Mouse (Mus musculus) liver, embryonic 16.5 days (tissue): ENCODE data around the gene Rras2. TPM values are rescaled to one million over a fixed set of nuclear protein-coding genes. Genes with fewer than 3 reads are reported as not detected.

Experiments used
- ATAC-seq: fragments of 200-750 bp; cut with Nextera tagmentation; 2 replicates; pipeline ENCODE4 v1.8.0; 2017; ENCODE audit warnings: low read depth, mild to moderate bottlenecking, moderate number of reproducible peaks, moderate library complexity
- H3K27ac ChIP-seq: fragments of 300-500 bp; sonication (generic); 2 replicates; pipeline ENCODE4 v1.5.1; 2014; ENCODE audit warnings: mild to moderate bottlenecking, low read length
- H3K27me3 ChIP-seq: fragments of 300-500 bp; sonication (generic); 2 replicates; pipeline ENCODE4 v1.6.1; 2014; ENCODE audit warnings: low read depth, low read length, mixed read lengths; ENCODE audit not compliant: control insufficient read depth, insufficient read depth
- H3K36me3 ChIP-seq: fragments of 300-500 bp; sonication (generic); 2 replicates; pipeline ENCODE4 v1.6.1; 2014; ENCODE audit warnings: mild to moderate bottlenecking; ENCODE audit not compliant: control insufficient read depth, insufficient read depth
- H3K4me1 ChIP-seq: fragments of 300-500 bp; sonication (generic); 2 replicates; pipeline ENCODE4 v1.6.1; 2014; ENCODE audit warnings: low read depth, low read length, mixed read lengths; ENCODE audit not compliant: control insufficient read depth
- H3K4me2 ChIP-seq: fragments of 300-500 bp; sonication (generic); 2 replicates; pipeline ENCODE4 v1.6.1; 2014; ENCODE audit warnings: low read depth, low read length, mixed read lengths
- H3K4me3 ChIP-seq: fragments of 300-500 bp; sonication (generic); 2 replicates; pipeline ENCODE4 v1.5.1; 2014; ENCODE audit warnings: low read depth, mild to moderate bottlenecking, low read length
- H3K9ac ChIP-seq: fragments of 300-500 bp; sonication (generic); 2 replicates; pipeline ENCODE4 v1.6.1; 2014; ENCODE audit warnings: low read depth, low read length
- H3K9me3 ChIP-seq: fragments of 300-500 bp; sonication (generic); replicated peaks from 2 replicates; pipeline ENCODE4 v1.6.1; 2016; ENCODE audit warnings: low read length; ENCODE audit not compliant: control insufficient read depth
- WGBS: fragments of 180-500 bp; shearing (Covaris S2); extraction: QIAGEN DNeasy Blood & Tissue Kit; methylation state at CpG from one replicate; pipeline ENCODE4 v1.1.7; 2014; ENCODE audit not compliant: insufficient replicate concordance; 5-methylcytosine and 5-hydroxymethylcytosine counted together
- polyA plus RNA-seq: library from polyadenylated mRNA; unstranded; fragments of >200 nt; fragmentation: Nextera tagmentation; extraction: Ambion mirVana; gene quantifications from 2 replicates; pipeline ENCODE4 v1.2.1, GENCODE M21; 2015

Gene Rras2
- polyA plus RNA-seq, 1 experiment from 2014 or later = 6.8 TPM

DNA sequence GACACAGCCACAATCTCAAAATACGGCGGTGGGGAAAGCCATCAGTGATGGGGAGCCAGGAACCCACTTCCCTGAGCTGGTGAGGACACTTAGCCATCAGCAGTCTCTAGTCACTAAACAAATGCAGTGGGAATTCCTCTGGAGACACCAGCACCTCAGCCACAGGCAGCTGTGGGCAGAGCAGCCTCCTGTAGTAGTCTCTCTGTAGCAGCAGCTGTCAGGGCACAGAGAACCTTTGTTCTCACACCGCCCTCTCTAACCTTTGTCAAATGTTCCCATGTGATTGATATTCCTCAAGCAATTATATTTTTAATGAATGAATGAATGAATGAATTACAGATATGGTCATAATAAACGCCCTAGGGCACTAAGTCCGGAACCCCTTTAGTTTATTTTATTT, 46.2 kb downstream of the Rras2 start:
- Histone ChIP-seq H3K4me1 (peaks cover 8% of the 10 kb centered on the region), H3K36me3 (no peaks in the 10 kb centered on the region), H3K27me3 (no peaks in the 10 kb centered on the region), H3K9me3 (no peaks in the 10 kb centered on the region), H3K4me2 (no peak overlapping the region), H3K4me3 (no peak overlapping the region), H3K9ac (no peak overlapping the region), H3K27ac (no peak overlapping the region)
- ATAC-seq = no peak
- 68% methylated on average over 5 of the region's 5 CpGs for WGBS

DNA sequence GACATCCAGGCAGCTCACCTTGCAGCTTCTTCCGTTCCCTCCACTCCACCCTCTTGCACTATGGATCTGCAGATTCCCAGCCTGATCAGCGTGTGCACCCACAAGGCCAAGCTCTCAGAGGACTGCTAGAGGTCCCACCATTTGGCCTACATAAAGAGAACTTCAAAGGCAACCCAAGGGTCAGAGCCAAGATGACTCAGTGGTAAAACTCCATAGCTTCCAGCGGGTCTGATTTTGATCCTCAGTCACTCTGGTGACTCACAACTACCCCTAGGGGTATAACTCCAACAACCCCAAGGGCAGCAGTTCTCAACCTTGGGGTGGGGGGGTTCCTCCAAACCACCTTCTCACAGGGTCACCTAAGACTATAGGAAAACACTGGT, 47.1 kb downstream of the Rras2 start:
- peaks cover 10% of the 10 kb centered on the region for H3K4me1 ChIP-seq
- no peak overlapping the region for H3K9ac ChIP-seq
- no peak overlapping the region for H3K4me2 ChIP-seq
- 57% methylated on average over 3 of the region's 3 CpGs for WGBS
- H3K4me3 ChIP-seq = no peak overlapping the region
- no peak for ATAC-seq
- H3K27me3 ChIP-seq = no peaks in the 10 kb centered on the region
- H3K36me3 ChIP-seq = no peaks in the 10 kb centered on the region
- H3K27ac ChIP-seq = no peak overlapping the region
- no peaks in the 10 kb centered on the region for H3K9me3 ChIP-seq

DNA sequence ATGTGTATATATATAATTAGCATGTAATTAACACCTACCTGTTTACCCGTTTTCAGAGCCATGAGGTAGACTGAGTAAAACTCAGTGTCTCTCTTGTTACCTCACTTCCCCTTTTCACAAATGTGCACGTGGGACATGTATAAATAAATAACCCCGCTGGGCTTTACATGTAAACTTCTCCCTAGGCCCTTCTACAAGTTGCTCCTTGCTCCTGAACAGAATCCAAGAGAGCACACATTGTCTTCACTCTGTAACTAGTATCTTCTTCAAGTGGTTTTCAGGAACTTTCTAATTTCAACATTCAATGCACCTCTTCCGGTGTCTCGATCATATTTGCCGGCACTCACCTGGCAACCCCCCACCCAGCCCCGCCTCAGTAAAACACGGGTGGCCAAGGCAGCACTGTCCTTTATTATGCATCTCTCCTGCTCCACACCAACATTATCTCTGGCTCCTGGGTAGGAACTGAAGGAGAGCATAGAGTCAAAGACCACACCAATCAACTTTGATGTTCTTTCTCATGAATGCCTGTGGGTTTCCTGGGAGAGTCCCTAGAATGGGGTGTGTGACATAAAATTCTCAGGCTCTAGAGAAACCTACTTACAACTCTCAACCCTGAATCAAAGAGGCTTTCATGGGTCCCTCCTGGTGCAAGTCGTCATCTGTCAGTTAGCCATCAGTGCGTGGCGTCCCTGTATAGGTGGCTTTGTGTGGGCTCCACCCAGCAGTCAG, 47.7 kb downstream of the Rras2 start:
- no peaks in the 10 kb centered on the region for H3K27me3 ChIP-seq
- H3K4me2 ChIP-seq = no peak overlapping the region
- H3K27ac ChIP-seq = no peak overlapping the region
- no peak overlapping the region for H3K4me3 ChIP-seq
- no peaks in the 10 kb centered on the region for H3K36me3 ChIP-seq
- no peaks in the 10 kb centered on the region for H3K9me3 ChIP-seq
- H3K4me1 ChIP-seq = peaks cover 10% of the 10 kb centered on the region
- no peak for ATAC-seq
- 58% methylated on average over 11 of the region's 11 CpGs for WGBS
- no peak overlapping the region for H3K9ac ChIP-seq

DNA sequence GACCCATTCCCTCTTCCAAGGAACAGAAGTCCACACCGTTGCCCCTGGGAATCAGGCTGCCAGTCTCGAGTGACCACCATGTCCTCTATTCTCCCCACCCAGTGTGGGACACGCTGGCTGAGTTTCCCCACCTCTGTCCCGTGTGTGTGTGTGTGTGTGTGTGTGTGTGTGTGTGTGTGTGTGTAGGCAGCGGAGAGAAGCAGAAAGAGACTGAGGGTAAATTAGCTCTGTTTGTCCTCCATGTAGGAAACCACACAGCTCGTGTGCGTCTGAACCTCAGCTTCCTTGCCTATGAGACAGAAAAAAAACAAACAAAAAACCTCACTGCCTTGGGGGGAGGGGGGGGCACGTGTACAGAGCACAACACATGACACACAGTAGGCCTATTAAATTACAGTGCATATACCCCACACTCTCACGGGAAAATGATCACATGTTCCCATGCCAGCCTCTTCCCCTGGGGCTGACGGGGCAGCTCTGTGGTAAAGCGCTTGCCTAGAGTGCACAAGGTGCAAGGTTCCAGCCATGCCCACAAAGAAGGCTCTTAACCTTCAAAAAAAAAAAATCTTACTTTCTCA, 48.5 kb downstream of the Rras2 start:
- Histone ChIP-seq H3K9ac (no peak overlapping the region), H3K4me3 (no peak overlapping the region), H3K4me2 (no peak overlapping the region), H3K27me3 (no peaks in the 10 kb centered on the region), H3K9me3 (no peaks in the 10 kb centered on the region), H3K4me1 (peaks cover 10% of the 10 kb centered on the region), H3K36me3 (no peaks in the 10 kb centered on the region), H3K27ac (no peak overlapping the region)
- WGBS = 55% methylated on average over 11 of the region's 11 CpGs
- ATAC-seq = no peak

DNA sequence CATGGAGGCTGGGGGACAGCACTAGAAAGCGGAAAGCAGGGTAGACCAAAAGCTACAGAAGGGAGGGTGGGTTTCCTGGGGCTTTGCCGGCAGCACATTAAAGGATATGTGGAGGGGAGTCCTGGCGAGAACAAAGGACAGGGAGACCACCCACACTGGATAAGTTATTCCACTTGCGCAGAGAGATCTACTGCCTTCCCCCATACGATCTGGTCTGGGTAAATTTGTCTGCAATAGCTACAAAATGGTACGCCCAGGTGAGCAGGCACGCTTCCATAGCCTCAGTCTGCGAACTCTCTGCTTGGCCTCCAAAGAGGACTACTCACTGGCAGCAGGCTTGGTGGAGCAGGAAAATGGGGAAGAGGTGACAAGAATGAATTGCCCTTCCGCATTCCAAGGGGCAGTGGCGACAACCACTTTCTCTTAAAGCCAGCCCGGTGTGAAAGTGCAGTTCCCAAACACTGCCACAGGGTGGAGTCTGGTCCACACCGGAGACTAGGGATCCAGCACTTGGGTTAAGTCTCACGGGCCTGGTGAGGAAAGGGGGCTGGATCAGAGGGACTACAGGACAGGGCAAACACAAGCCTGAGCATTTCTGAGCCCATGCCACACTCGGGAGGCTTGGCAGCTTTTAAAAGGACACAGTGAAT, 50.9 kb downstream of the Rras2 start:
- H3K4me2 ChIP-seq = peak overlapping the region; percentile 51
- no peak overlapping the region for H3K27ac ChIP-seq
- H3K27me3 ChIP-seq = no peaks in the 10 kb centered on the region
- no peak overlapping the region; the same call in 1 of the 2 replicates for H3K9ac ChIP-seq
- ATAC-seq = peak; percentile 59
- 7% methylated on average over 14 of the region's 14 CpGs for WGBS
- H3K4me3 ChIP-seq = peak overlapping the region; percentile 38
- H3K4me1 ChIP-seq = peaks cover 7% of the 10 kb centered on the region
- no peaks in the 10 kb centered on the region for H3K9me3 ChIP-seq
- no peaks in the 10 kb centered on the region for H3K36me3 ChIP-seq

DNA sequence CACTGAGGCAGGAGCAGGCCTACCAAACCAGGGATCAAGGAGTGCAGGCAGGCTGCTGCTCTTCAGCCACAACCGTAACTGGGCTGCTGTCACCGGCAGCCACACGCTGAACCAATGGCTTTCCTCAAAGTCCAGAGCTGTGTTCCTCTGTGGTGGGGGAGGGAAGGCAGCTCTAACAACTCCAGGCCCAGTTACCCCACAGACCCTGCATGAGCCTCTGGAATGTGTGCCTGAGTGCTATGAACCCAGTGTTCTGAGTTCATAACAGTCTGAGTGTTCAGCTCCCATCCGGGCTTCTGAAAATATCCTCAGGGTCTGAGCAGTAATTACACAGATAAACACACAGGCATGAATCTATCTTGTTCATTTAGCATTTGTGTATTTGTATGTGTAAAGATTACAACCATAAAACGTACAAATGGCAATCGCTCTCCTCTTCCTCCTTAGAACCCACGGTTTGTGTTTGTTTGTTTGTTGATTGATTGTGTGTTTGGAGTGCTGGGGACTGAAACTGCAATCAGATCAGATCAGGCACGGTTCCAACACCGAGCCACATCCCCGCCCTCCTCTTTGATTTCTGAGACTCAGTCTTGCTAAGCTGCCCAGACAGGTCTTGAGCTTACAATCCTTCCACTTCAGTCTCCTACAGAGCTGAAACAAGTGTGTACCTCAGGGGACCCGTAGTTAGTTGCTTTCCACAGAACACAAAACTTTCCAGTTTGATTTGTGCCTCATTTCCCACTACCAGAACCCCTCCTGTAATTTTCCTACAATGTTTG, 52.0 kb downstream of the Rras2 start:
- no peak overlapping the region for H3K9ac ChIP-seq
- no peak overlapping the region for H3K4me3 ChIP-seq
- H3K27ac ChIP-seq = no peak overlapping the region
- no peaks in the 10 kb centered on the region for H3K36me3 ChIP-seq
- no peak overlapping the region for H3K4me2 ChIP-seq
- H3K4me1 ChIP-seq = peaks cover 6% of the 10 kb centered on the region
- H3K27me3 ChIP-seq = no peaks in the 10 kb centered on the region
- no peaks in the 10 kb centered on the region for H3K9me3 ChIP-seq
- ATAC-seq = no peak; the same call in 1 of the 2 replicates
- WGBS = 46% methylated on average over 11 of the region's 11 CpGs

DNA sequence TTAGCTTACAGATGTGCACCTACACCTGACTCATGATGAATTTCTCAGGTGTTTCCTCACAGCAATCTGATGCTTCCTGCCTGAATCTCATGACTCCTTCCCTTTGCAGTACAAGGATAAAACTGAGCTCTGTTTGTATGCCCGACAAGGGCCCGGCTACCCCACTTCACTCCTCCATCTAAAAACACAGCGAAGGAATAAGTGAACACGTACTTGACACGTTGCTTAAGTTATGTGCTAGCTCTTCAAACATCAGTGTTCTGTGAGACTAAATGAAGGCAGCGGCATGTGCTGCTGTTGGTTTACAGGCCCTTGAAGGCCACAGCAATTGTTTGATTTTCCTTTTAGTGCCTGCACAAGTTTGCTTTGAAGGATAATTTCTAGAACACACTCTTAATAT, 53.6 kb downstream of the Rras2 start:
- no peak overlapping the region for H3K9ac ChIP-seq
- H3K4me1 ChIP-seq = peaks cover 6% of the 10 kb centered on the region
- no peaks in the 10 kb centered on the region for H3K36me3 ChIP-seq
- no peak overlapping the region for H3K4me2 ChIP-seq
- H3K9me3 ChIP-seq = no peaks in the 10 kb centered on the region
- ATAC-seq = no peak
- WGBS = 75% methylated on average over 6 of the region's 6 CpGs
- H3K27ac ChIP-seq = no peak overlapping the region
- H3K27me3 ChIP-seq = no peaks in the 10 kb centered on the region
- no peak overlapping the region for H3K4me3 ChIP-seq

DNA sequence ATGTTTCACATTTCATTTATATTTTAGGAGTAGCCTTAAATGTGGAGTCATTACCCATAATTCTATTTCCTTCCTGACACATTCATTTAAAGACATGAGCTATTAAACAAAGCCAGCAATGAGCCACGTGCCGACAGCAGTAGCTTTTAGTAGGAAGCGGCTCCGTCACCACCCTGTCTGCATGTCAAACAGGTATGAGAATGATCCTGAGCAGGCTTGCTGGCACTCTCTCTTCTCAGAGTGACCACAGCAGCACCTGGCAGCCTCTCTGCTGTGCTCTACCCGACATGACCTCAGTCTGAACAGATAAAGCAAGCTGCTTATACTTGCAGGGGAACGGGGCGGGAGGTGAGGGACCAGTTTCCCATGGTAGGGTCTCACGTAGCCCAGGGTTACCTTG, 54.0 kb downstream of the Rras2 start:
- no peak overlapping the region for H3K27ac ChIP-seq
- no peak for ATAC-seq
- no peaks in the 10 kb centered on the region for H3K9me3 ChIP-seq
- H3K9ac ChIP-seq = no peak overlapping the region
- no peaks in the 10 kb centered on the region for H3K36me3 ChIP-seq
- H3K27me3 ChIP-seq = no peaks in the 10 kb centered on the region
- H3K4me1 ChIP-seq = peaks cover 6% of the 10 kb centered on the region
- WGBS = 64% methylated on average over 8 of the region's 8 CpGs
- no peak overlapping the region for H3K4me2 ChIP-seq
- H3K4me3 ChIP-seq = no peak overlapping the region
